26 mouse cellular contexts compared by ENCODE assay signal in genomic region chr13:89913891-89914290, GRCm38 (mm10).
DNase-seq lines count a peak whose midpoint lies in the region; ATAC-seq and TF ChIP-seq lines count a peak whose summit lies in the region.
"Had no signal": no experiment of that assay in that cellular context is flagged by ENCODE, and none has a peak within 500 bp of the region (broad histone marks: within the 10 kb centered on the region; RNA-seq: fewer than 3 reads in every experiment).

No protein-coding gene starts in this region.

- H3K9ac ChIP-seq in heart, adult 2 months (ENCODE audit: low read depth, low read length): no peak overlapping the region
- no peak overlapping the region for H3K9ac ChIP-seq in midbrain, embryonic 16.5 days (ENCODE audit: low read depth, low read length)
- H3K9ac ChIP-seq: forebrain, postnatal 0 days; hindbrain, embryonic 15.5 days; intestine, embryonic 15.5 days; liver, embryonic 15.5 days; neural tube, embryonic 15.5 days had no signal

- no peaks in the 10 kb centered on the region for H3K4me1 ChIP-seq in heart, adult 2 months (ENCODE audit: control insufficient read depth, insufficient read depth, low read length)
- H3K4me1 ChIP-seq in lung, adult 2 months (ENCODE audit: control insufficient read depth, insufficient read depth, low read length): no peaks in the 10 kb centered on the region
- no peaks in the 10 kb centered on the region for H3K4me1 ChIP-seq in midbrain, embryonic 16.5 days (ENCODE audit: control insufficient read depth, insufficient read depth, low read length)
- H3K4me1 ChIP-seq: hindbrain, embryonic 15.5 days; intestine, embryonic 15.5 days; liver, embryonic 15.5 days; midbrain, embryonic 10.5 days; neural tube, embryonic 15.5 days had no signal

- peak; percentile 42 for DNase-seq in adrenal gland, postnatal 14 days
- no peak for DNase-seq in adrenal gland, postnatal 4 days (ENCODE audit: low spot score in 2 of 2)
- DNase-seq in heart, adult 2 months: peak in 1 of 2 experiments; percentile 14
- no peak for DNase-seq in heart, postnatal 25 days (ENCODE audit: low spot score)
- DNase-seq in lung, postnatal 36 days: peak; percentile 18
- no peak for DNase-seq in lung, adult 2 months
- DNase-seq in skeletal muscle tissue, adult 2 months (ENCODE audit: low read depth, low spot score): peak; percentile 54
- DNase-seq: cerebellum, adult 11-12 months; cerebellum, postnatal 10 days; kidney, postnatal 25 days; liver; right cerebral cortex, adult 18-20 months; right cerebral cortex, postnatal 4 days; thymus, adult 18-20 months had no signal

- no peak for TF ChIP-seq CTCF in heart, adult 2 months (IDR thresholded peaks at IDR 0.05)
- no peak for TF ChIP-seq CTCF in lung, adult 2 months (IDR thresholded peaks at IDR 0.05; ENCODE audit: insufficient read depth, low read length)

- TF ChIP-seq EP300 in heart, adult 2 months (IDR thresholded peaks at IDR 0.05; ENCODE audit: insufficient read depth, low read depth, low read length): no peak

- intact Hi-C loops in heart, adult 2 months (cut with DNase I): no loop called here
- intact Hi-C loops in heart, postnatal 25 days (cut with DNase I): no loop called here

- H3K27ac ChIP-seq in heart, adult 2 months: peak overlapping the region; percentile 37
- no peak overlapping the region for H3K27ac ChIP-seq in midbrain, embryonic 16.5 days (ENCODE audit: low read length)
- H3K27ac ChIP-seq: embryonic facial prominence, embryonic 10.5 days; hindbrain, embryonic 15.5 days; intestine, embryonic 15.5 days; layer of hippocampus, adult 2 months; limb, embryonic 10.5 days; liver, embryonic 15.5 days; macrophage; midbrain, embryonic 10.5 days; neural tube, embryonic 15.5 days had no signal

- TF ChIP-seq POLR2A in heart, adult 2 months (IDR thresholded peaks at IDR 0.05; ENCODE audit: insufficient read depth, low read depth, low read length): no peak
- no peak for TF ChIP-seq POLR2A in lung, adult 2 months (IDR thresholded peaks at IDR 0.05; ENCODE audit: borderline replicate concordance, extremely low read depth, low read depth, low read length)

- 60% methylated on average over 6 of the region's 6 CpGs for WGBS in heart, adult 2 months
- WGBS in lung, adult 2 months: 65% methylated on average over 6 of the region's 6 CpGs
- 88% methylated on average over 6 of the region's 6 CpGs for WGBS in midbrain, embryonic 16.5 days

- no peaks in the 10 kb centered on the region for H3K27me3 ChIP-seq in heart, adult 2 months (ENCODE audit: control insufficient read depth, insufficient read depth, low read length)
- H3K27me3 ChIP-seq in midbrain, embryonic 16.5 days (ENCODE audit: control insufficient read depth, insufficient read depth, low read depth, low read length): no peaks in the 10 kb centered on the region
- H3K27me3 ChIP-seq: hindbrain, embryonic 15.5 days; intestine, embryonic 15.5 days; liver, embryonic 15.5 days; neural tube, embryonic 15.5 days had no signal

- no peaks in the 10 kb centered on the region for H3K9me3 ChIP-seq in midbrain, embryonic 16.5 days (replicated peaks; ENCODE audit: control insufficient read depth, low read length, poor library complexity, severe bottlenecking)
- H3K9me3 ChIP-seq: embryonic facial prominence, embryonic 10.5 days; hindbrain, embryonic 15.5 days; intestine, embryonic 15.5 days; limb, embryonic 10.5 days; liver, embryonic 15.5 days; midbrain, embryonic 10.5 days; neural tube, embryonic 15.5 days had no signal

- H3K4me2 ChIP-seq in midbrain, embryonic 16.5 days (ENCODE audit: low read length): no peak overlapping the region
- H3K4me2 ChIP-seq: hindbrain, embryonic 15.5 days; intestine, embryonic 15.5 days; liver, embryonic 15.5 days; neural tube, embryonic 15.5 days had no signal

- no peaks in the 10 kb centered on the region for H3K79me2 ChIP-seq in heart, adult 2 months (replicated peaks; ENCODE audit: control insufficient read depth, insufficient read depth, low read length)

- no peak for ATAC-seq in midbrain, embryonic 16.5 days
- ATAC-seq: CD4-positive, CD25-positive, alpha-beta regulatory T cell, adult 4 months; intestine, embryonic 15.5 days had no signal

- no peak overlapping the region for H3K4me3 ChIP-seq in heart, adult 2 months
- no peak overlapping the region for H3K4me3 ChIP-seq in lung, adult 2 months (replicated peaks; ENCODE audit: extremely low read depth, low read depth, low read length)
- H3K4me3 ChIP-seq in midbrain, embryonic 16.5 days (ENCODE audit: low read depth, low read length): no peak overlapping the region
- H3K4me3 ChIP-seq: embryonic facial prominence, embryonic 10.5 days; hindbrain, embryonic 15.5 days; intestine, embryonic 15.5 days; layer of hippocampus, adult 2 months; limb, embryonic 10.5 days; liver, embryonic 15.5 days; midbrain, embryonic 10.5 days; neural tube, embryonic 15.5 days had no signal

- H3K36me3 ChIP-seq in heart, adult 2 months (ENCODE audit: control insufficient read depth, insufficient read depth, low read length): no peaks in the 10 kb centered on the region
- H3K36me3 ChIP-seq in midbrain, embryonic 16.5 days (ENCODE audit: control insufficient read depth, insufficient read depth, low read length): no peaks in the 10 kb centered on the region
- H3K36me3 ChIP-seq: embryonic facial prominence, embryonic 10.5 days; hindbrain, embryonic 15.5 days; intestine, embryonic 15.5 days; limb, embryonic 10.5 days; liver, embryonic 15.5 days; midbrain, embryonic 10.5 days; neural tube, embryonic 15.5 days had no signal

Comparison
In these comparisons a context has a peak if more than half of its experiments do, and no peak if none do; other contexts are left out.
1. DNase-seq: peak in adrenal gland, postnatal 14 days (single experiment), lung, postnatal 36 days (single experiment) and skeletal muscle tissue, adult 2 months (single experiment); none in adrenal gland, postnatal 4 days (0 of 2), heart, postnatal 25 days (single experiment) and lung, adult 2 months (single experiment).